Mouse (Mus musculus) midbrain, embryonic 16.5 days (tissue): ENCODE measurements around the gene Lhfp. TPM values are rescaled to one million over a fixed set of nuclear protein-coding genes. Genes with fewer than 3 reads are reported as not detected.

Experiments used
- ATAC-seq: fragments of 200-750 bp; cut with Nextera tagmentation; 2 replicates; pipeline ENCODE4 v1.8.0; 2017; ENCODE audit warnings: moderate TSS enrichment
- H3K27ac ChIP-seq: fragments of 300-500 bp; sonication (generic); 2 replicates; pipeline ENCODE4 v1.5.1; 2014; ENCODE audit warnings: mild to moderate bottlenecking, low read length, mixed read lengths
- H3K27me3 ChIP-seq: fragments of 300-500 bp; sonication (generic); 2 replicates; pipeline ENCODE4 v1.6.1; 2014; ENCODE audit warnings: low read depth, low read length, mixed read lengths; ENCODE audit not compliant: control insufficient read depth, insufficient read depth
- H3K36me3 ChIP-seq: fragments of 300-500 bp; sonication (generic); 2 replicates; pipeline ENCODE4 v1.6.1; 2014; ENCODE audit warnings: mild to moderate bottlenecking, low read length, moderate library complexity, mixed read lengths; ENCODE audit not compliant: control insufficient read depth, insufficient read depth
- H3K4me1 ChIP-seq: fragments of 300-500 bp; sonication (generic); 2 replicates; pipeline ENCODE4 v1.6.1; 2014; ENCODE audit warnings: mild to moderate bottlenecking, low read length, mixed read lengths; ENCODE audit not compliant: control insufficient read depth, insufficient read depth
- H3K4me2 ChIP-seq: fragments of 300-500 bp; sonication (generic); 2 replicates; pipeline ENCODE4 v1.6.1; 2014; ENCODE audit warnings: mild to moderate bottlenecking, low read length, mixed read lengths
- H3K4me3 ChIP-seq: fragments of 300-500 bp; sonication (generic); 2 replicates; pipeline ENCODE4 v1.5.1; 2014; ENCODE audit warnings: low read depth, mild to moderate bottlenecking, low read length, moderate library complexity, mixed read lengths
- H3K9ac ChIP-seq: fragments of 300-500 bp; sonication (generic); 2 replicates; pipeline ENCODE4 v1.6.1; 2014; ENCODE audit warnings: low read depth, low read length, mixed read lengths
- H3K9me3 ChIP-seq: fragments of 300-500 bp; sonication (generic); replicated peaks from 2 replicates; pipeline ENCODE4 v1.6.1; 2014; ENCODE audit warnings: mild to moderate bottlenecking, low read length, mixed read lengths; ENCODE audit not compliant: control insufficient read depth, poor library complexity, severe bottlenecking
- WGBS: fragments of 180-500 bp; shearing (Covaris S2); extraction: QIAGEN DNeasy Blood & Tissue Kit; methylation state at CpG from one replicate; pipeline ENCODE4 v1.1.7; 2014; 5-methylcytosine and 5-hydroxymethylcytosine counted together
- polyA plus RNA-seq: library from polyadenylated mRNA; unstranded; fragments of >200 nt; fragmentation: Nextera tagmentation; extraction: Ambion mirVana; gene quantifications from 2 replicates; pipeline ENCODE4 v1.2.1, GENCODE M21; 2015

Gene Lhfp
- polyA plus RNA-seq, 1 experiment from 2014 or later = 64.1 TPM

GRCm38 (mm10) chr3:53304123-53304900 is 263.0 kb downstream of the Lhfp start:
- H3K9me3 ChIP-seq = no peaks in the 10 kb centered on the region
- H3K27me3 ChIP-seq = no peaks in the 10 kb centered on the region
- no peaks in the 10 kb centered on the region for H3K36me3 ChIP-seq
- H3K4me2 ChIP-seq = no peak overlapping the region
- ATAC-seq = no peak
- H3K9ac ChIP-seq = no peak overlapping the region
- WGBS = 71% methylated on average over 4 of the region's 4 CpGs
- H3K27ac ChIP-seq = no peak overlapping the region
- no peak overlapping the region for H3K4me3 ChIP-seq
- H3K4me1 ChIP-seq = no peaks in the 10 kb centered on the region

DNA sequence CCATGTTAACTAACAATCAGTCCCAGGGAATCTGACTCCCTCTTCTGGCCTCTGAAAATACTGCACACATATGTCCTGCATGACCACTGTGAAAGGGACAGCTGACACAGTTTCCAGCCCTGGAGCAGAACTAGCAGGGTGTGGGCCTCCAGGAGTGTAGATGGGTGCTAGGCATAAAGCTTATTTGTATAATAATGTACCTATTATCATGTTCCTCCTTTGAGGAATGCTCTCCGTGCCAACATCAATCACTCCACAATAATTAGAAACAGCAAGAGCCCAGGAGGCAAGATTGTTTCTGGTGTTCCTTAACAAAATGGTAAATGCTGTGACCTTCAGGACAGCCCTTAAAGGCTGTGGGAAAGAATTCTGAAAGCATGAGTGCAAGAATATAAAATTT is 264.5 kb downstream of the Lhfp start:
- H3K27me3 ChIP-seq = no peaks in the 10 kb centered on the region
- H3K9me3 ChIP-seq = no peaks in the 10 kb centered on the region
- H3K4me2 ChIP-seq = no peak overlapping the region
- WGBS = 64% methylated on average over 1 of the region's 1 CpGs
- ATAC-seq = no peak
- H3K36me3 ChIP-seq = no peaks in the 10 kb centered on the region
- H3K4me1 ChIP-seq = no peaks in the 10 kb centered on the region
- H3K4me3 ChIP-seq = no peak overlapping the region
- H3K9ac ChIP-seq = no peak overlapping the region
- no peak overlapping the region for H3K27ac ChIP-seq

GRCm38 (mm10) chr3:53308649-53309048 is 267.3 kb downstream of the Lhfp start:
- ATAC-seq = no peak
- H3K27ac ChIP-seq = no peak overlapping the region
- no peaks in the 10 kb centered on the region for H3K4me1 ChIP-seq
- no peak overlapping the region for H3K9ac ChIP-seq
- 64% methylated on average over 5 of the region's 5 CpGs for WGBS
- no peaks in the 10 kb centered on the region for H3K27me3 ChIP-seq
- H3K9me3 ChIP-seq = no peaks in the 10 kb centered on the region
- H3K4me3 ChIP-seq = no peak overlapping the region
- no peak overlapping the region for H3K4me2 ChIP-seq
- H3K36me3 ChIP-seq = no peaks in the 10 kb centered on the region

DNA sequence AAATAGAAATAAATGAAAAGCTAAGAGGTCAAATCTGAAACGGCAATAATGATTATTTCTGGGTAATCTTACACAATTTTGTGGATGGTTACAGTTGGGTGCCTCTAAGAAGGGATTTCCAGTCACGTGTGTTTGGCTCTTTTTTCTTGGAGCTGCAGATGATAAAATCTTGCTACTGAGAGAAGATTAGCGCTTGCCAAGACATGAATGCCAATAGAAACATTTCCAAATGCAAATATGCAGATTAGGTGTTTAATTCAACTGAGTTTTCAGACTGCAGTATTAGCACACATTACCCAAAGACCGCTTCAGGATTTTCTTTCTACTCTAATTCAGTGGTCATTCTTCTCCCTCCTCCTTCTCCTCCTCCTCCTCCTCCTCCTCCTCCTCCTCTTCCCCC is 268.8 kb downstream of the Lhfp start:
- Histone ChIP-seq H3K27me3 (no peaks in the 10 kb centered on the region), H3K4me1 (no peaks in the 10 kb centered on the region), H3K9ac (no peak overlapping the region), H3K4me2 (no peak overlapping the region), H3K4me3 (no peak overlapping the region), H3K27ac (no peak overlapping the region), H3K36me3 (no peaks in the 10 kb centered on the region), H3K9me3 (no peaks in the 10 kb centered on the region)
- WGBS = 46% methylated on average over 4 of the region's 4 CpGs
- ATAC-seq = no peak

GRCm38 (mm10) chr3:53310615-53311014 is 269.3 kb downstream of the Lhfp start:
- no peak for ATAC-seq
- no peaks in the 10 kb centered on the region for H3K36me3 ChIP-seq
- H3K9me3 ChIP-seq = no peaks in the 10 kb centered on the region
- H3K4me3 ChIP-seq = no peak overlapping the region
- no peak overlapping the region for H3K27ac ChIP-seq
- WGBS = 92% methylated on average over 2 of the region's 2 CpGs
- H3K4me2 ChIP-seq = no peak overlapping the region
- no peaks in the 10 kb centered on the region for H3K27me3 ChIP-seq
- no peaks in the 10 kb centered on the region for H3K4me1 ChIP-seq
- H3K9ac ChIP-seq = no peak overlapping the region

Other genes with a start within 250 kb of the Lhfp start
- gene Cog6, start 24.3 kb upstream of the Lhfp start, polyA plus RNA-seq = 60.0 and 66.4 TPM in 2 replicates